Mouse (Mus musculus): ENCODE data around the gene Mcm10. TPM values are rescaled to one million over a fixed set of nuclear protein-coding genes. Genes with fewer than 3 reads are reported as not detected.

Mcm10 gene
- total and polyA plus RNA-seq, 2 experiments from 2014 or later: 3.1 to 3.8 TPM

DNA sequence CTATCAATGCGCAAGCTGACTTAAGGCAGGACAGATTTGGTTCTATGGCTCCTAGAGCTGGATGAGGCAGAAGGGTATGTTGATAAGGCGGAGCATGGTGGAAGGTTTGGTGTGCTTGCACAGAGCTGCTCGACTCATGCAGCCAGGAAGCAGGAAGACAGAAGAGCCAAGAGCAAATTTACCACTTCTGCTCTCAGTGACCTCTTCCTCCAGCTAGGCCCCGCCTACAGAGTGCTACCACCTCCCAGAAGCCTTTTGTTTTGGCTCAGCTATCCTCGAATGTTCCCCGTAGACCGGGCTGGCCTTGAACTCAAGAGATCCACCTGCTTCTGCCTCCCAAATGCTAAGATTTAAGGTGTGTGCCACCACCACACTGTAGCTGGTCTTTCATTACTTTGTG is 2.0 kb upstream of the Mcm10 start:
- H3K27ac ChIP-seq (ENCODE audit: low read depth): no peak overlapping the region
- no peaks in the 10 kb centered on the region for H3K36me3 ChIP-seq (replicated peaks; ENCODE audit: control insufficient read depth, insufficient read depth, low read length)
- no peak overlapping the region for H3K9ac ChIP-seq (replicated peaks; ENCODE audit: low read depth, low read length)
- H3K4me2 ChIP-seq (ENCODE audit: low read depth, low read length): no peak overlapping the region
- H3K4me1 ChIP-seq (ENCODE audit: control insufficient read depth, insufficient read depth): peaks cover 11% of the 10 kb centered on the region; the same call in 1 of the 2 replicates
- H3K4me3 ChIP-seq (ENCODE audit: low read depth, low read length): no peak overlapping the region
- 61% methylated on average over 7 of the region's 7 CpGs for WGBS
- no peaks in the 10 kb centered on the region for H3K9me3 ChIP-seq (replicated peaks; ENCODE audit: control insufficient read depth, low read length)
- TF ChIP-seq EP300 (IDR thresholded peaks at IDR 0.05; ENCODE audit: low read depth) (no peak), CTCF (IDR thresholded peaks at IDR 0.05; ENCODE audit: low read depth) (no peak)
- H3K27me3 ChIP-seq (ENCODE audit: control insufficient read depth, insufficient read depth, low read length): no peaks in the 10 kb centered on the region
- no peak for ATAC-seq (ENCODE audit: insufficient read depth, low read depth)
- DNase-seq (ENCODE audit: low spot score): no peak

DNA sequence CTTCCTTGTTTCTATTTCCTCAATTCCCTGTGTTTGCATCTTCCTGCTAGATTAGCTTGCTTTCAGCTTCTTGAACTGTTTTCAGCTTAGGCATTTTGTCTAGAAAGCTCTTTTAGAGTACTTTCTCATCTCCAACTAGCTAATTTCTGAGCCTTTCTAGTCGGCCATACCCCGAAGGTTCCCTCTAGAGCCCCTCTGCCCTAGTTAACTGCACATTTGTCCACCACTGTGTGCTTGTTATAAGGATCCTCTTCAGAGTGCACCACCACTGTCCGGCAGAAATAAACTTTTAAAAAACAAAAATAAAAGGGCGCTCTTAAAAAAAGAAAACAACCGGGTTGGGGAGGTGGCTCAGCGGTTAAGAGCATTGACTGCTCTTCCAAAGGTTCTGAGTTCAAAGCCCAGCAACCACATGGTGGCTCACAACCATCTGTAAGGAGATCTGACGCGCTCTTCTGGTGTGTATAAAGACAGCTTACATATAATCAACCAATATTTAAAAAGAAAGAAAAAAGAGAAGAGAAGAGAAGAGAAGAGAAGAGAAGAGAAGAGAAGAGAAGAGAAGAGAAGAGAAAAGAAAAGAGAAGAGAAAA is 597 bp downstream of the Mcm10 start:
- no peak for ATAC-seq (ENCODE audit: insufficient read depth, low read depth)
- TF ChIP-seq CTCF (IDR thresholded peaks at IDR 0.05; ENCODE audit: low read depth) (no peak), EP300 (IDR thresholded peaks at IDR 0.05; ENCODE audit: low read depth) (no peak)
- peaks cover 11% of the 10 kb centered on the region; the same call in 1 of the 2 replicates for H3K4me1 ChIP-seq (ENCODE audit: control insufficient read depth, insufficient read depth)
- no peak for DNase-seq (ENCODE audit: low spot score)
- peak overlapping the region; percentile 65 for H3K4me2 ChIP-seq (ENCODE audit: low read depth, low read length)
- 12% methylated on average over 8 of the region's 8 CpGs for WGBS
- no peak overlapping the region for H3K27ac ChIP-seq (ENCODE audit: low read depth)
- no peaks in the 10 kb centered on the region for H3K27me3 ChIP-seq (ENCODE audit: control insufficient read depth, insufficient read depth, low read length)
- H3K9ac ChIP-seq (replicated peaks; ENCODE audit: low read depth, low read length): peak overlapping the region; percentile 50
- no peaks in the 10 kb centered on the region for H3K9me3 ChIP-seq (replicated peaks; ENCODE audit: control insufficient read depth, low read length)
- peaks cover 14% of the 10 kb centered on the region for H3K36me3 ChIP-seq (replicated peaks; ENCODE audit: control insufficient read depth, insufficient read depth, low read length)
- peak overlapping the region; percentile 61 for H3K4me3 ChIP-seq (ENCODE audit: low read depth, low read length)

DNA sequence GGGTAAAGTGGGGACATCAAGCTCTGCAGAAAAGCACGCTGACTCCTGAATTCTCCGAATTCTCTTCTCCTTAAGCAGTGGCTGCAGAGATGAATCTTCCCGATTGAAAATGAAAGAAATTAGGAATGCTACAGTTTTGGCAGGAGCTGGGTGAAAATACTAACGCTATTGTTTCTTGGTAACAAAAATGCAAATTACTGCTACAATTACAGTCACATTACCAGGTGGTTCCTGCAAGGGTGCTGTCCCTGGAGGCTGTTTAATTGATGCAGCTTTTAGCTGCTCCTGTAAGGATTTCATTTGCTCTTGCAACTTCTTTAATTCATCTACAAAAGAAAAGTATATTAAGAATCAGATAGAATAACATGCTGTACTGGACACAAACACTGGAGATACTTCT is 5.5 kb downstream of the Mcm10 start:
- peaks cover 20% of the 10 kb centered on the region for H3K36me3 ChIP-seq (replicated peaks; ENCODE audit: control insufficient read depth, insufficient read depth, low read length)
- no peaks in the 10 kb centered on the region for H3K27me3 ChIP-seq (ENCODE audit: control insufficient read depth, insufficient read depth, low read length)
- 86% methylated on average over 4 of the region's 4 CpGs for WGBS
- no peak overlapping the region for H3K9ac ChIP-seq (replicated peaks; ENCODE audit: low read depth, low read length)
- DNase-seq (ENCODE audit: low spot score) (no peak), ATAC-seq (ENCODE audit: insufficient read depth, low read depth) (no peak)
- no peak overlapping the region for H3K4me2 ChIP-seq (ENCODE audit: low read depth, low read length)
- peaks cover 5% of the 10 kb centered on the region; the same call in 1 of the 2 replicates for H3K4me1 ChIP-seq (ENCODE audit: control insufficient read depth, insufficient read depth)
- H3K27ac ChIP-seq (ENCODE audit: low read depth): no peak overlapping the region
- H3K4me3 ChIP-seq (ENCODE audit: low read depth, low read length): no peak overlapping the region
- TF ChIP-seq EP300 (IDR thresholded peaks at IDR 0.05; ENCODE audit: low read depth) (no peak), CTCF (IDR thresholded peaks at IDR 0.05; ENCODE audit: low read depth) (no peak)
- no peaks in the 10 kb centered on the region for H3K9me3 ChIP-seq (replicated peaks; ENCODE audit: control insufficient read depth, low read length)

DNA sequence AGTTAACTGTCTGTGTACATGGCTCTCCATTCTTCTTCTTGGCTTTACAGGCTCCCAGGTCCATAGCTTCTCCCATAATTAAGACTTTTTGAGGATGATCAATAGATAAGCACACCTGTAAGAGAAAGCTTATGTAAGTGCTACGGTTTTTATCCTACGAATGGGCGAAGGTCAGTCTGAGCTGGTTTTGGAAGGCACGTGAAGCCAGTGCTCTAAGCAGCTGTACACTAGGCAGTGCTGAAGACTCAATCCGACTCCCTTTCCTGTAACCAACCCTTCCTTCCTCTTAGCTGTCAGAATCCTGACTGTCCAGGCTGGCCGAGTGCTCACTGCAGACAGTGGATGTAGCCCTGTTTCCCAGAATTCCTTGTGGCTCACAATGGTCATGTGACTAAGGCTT is 11.3 kb downstream of the Mcm10 start:
- Histone ChIP-seq H3K27ac (ENCODE audit: low read depth) (no peak overlapping the region), H3K9ac (replicated peaks; ENCODE audit: low read depth, low read length) (no peak overlapping the region), H3K4me3 (ENCODE audit: low read depth, low read length) (no peak overlapping the region), H3K4me1 (ENCODE audit: control insufficient read depth, insufficient read depth) (no peaks in the 10 kb centered on the region), H3K4me2 (ENCODE audit: low read depth, low read length) (no peak overlapping the region), H3K9me3 (replicated peaks; ENCODE audit: control insufficient read depth, low read length) (no peaks in the 10 kb centered on the region), H3K36me3 (replicated peaks; ENCODE audit: control insufficient read depth, insufficient read depth, low read length) (peaks cover 25% of the 10 kb centered on the region), H3K27me3 (ENCODE audit: control insufficient read depth, insufficient read depth, low read length) (no peaks in the 10 kb centered on the region)
- ATAC-seq (ENCODE audit: insufficient read depth, low read depth) (no peak), DNase-seq (ENCODE audit: low spot score) (no peak)
- WGBS: 83% methylated on average over 6 of the region's 6 CpGs
- TF ChIP-seq CTCF (IDR thresholded peaks at IDR 0.05; ENCODE audit: low read depth) (no peak), EP300 (IDR thresholded peaks at IDR 0.05; ENCODE audit: low read depth) (no peak)

DNA sequence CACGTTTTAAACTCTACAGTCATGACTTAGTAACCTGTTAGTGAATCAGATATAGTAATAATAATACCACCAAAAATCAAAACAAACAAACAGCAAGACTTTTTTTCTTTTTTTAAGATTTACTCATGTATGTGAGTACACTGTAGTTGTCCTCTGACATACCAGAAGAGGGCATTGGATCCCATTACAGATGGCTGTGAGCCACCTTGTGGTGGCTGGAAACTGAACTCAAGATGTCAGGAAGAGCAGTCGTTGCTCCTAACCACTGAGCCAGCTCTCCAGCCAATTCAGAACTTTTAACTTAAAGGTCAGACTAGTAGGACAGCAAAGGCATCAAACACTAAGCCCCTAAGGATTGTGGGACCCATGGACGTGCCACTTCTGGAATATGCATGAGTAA is 13.7 kb downstream of the Mcm10 start:
- Histone ChIP-seq H3K4me3 (ENCODE audit: low read depth, low read length) (no peak overlapping the region), H3K27ac (ENCODE audit: low read depth) (no peak overlapping the region), H3K9me3 (replicated peaks; ENCODE audit: control insufficient read depth, low read length) (no peaks in the 10 kb centered on the region), H3K4me1 (ENCODE audit: control insufficient read depth, insufficient read depth) (no peaks in the 10 kb centered on the region), H3K27me3 (ENCODE audit: control insufficient read depth, insufficient read depth, low read length) (no peaks in the 10 kb centered on the region), H3K4me2 (ENCODE audit: low read depth, low read length) (no peak overlapping the region), H3K36me3 (replicated peaks; ENCODE audit: control insufficient read depth, insufficient read depth, low read length) (peaks cover 31% of the 10 kb centered on the region), H3K9ac (replicated peaks; ENCODE audit: low read depth, low read length) (no peak overlapping the region)
- WGBS: 72% methylated on average over 3 of the region's 3 CpGs
- DNase-seq (ENCODE audit: low spot score) (no peak), ATAC-seq (ENCODE audit: insufficient read depth, low read depth) (no peak)
- TF ChIP-seq CTCF (IDR thresholded peaks at IDR 0.05; ENCODE audit: low read depth): peak; percentile 32; the same call in 1 of the 2 replicates
- TF ChIP-seq EP300 (IDR thresholded peaks at IDR 0.05; ENCODE audit: low read depth): no peak

DNA sequence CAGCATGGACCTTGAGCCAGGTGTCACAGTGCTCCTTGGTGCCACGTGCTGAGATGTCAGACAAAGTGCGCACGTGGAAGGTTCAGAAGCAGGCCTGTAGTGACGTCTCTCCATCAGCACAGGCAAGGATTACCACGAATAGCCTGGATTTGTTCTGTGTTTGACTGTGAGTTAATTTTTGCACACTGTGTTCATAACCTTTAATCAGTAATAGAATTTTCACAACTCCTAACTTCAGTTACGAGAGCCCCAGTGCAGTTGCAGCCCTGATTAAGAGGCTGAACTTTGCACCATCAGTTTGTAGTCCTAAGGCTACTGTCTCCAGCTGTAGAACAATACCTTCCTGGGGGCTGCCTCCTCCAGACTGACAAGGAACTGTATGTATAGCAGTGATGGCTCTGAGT is 16.2 kb downstream of the Mcm10 start:
- Histone ChIP-seq H3K9ac (replicated peaks; ENCODE audit: low read depth, low read length) (no peak overlapping the region), H3K4me3 (ENCODE audit: low read depth, low read length) (no peak overlapping the region), H3K27ac (ENCODE audit: low read depth) (no peak overlapping the region), H3K27me3 (ENCODE audit: control insufficient read depth, insufficient read depth, low read length) (no peaks in the 10 kb centered on the region), H3K9me3 (replicated peaks; ENCODE audit: control insufficient read depth, low read length) (no peaks in the 10 kb centered on the region), H3K4me1 (ENCODE audit: control insufficient read depth, insufficient read depth) (no peaks in the 10 kb centered on the region), H3K4me2 (ENCODE audit: low read depth, low read length) (no peak overlapping the region), H3K36me3 (replicated peaks; ENCODE audit: control insufficient read depth, insufficient read depth, low read length) (peaks cover 34% of the 10 kb centered on the region)
- WGBS: 88% methylated on average over 6 of the region's 6 CpGs
- TF ChIP-seq CTCF (IDR thresholded peaks at IDR 0.05; ENCODE audit: low read depth) (no peak), EP300 (IDR thresholded peaks at IDR 0.05; ENCODE audit: low read depth) (no peak)
- no peak for ATAC-seq (ENCODE audit: insufficient read depth, low read depth)
- no peak for DNase-seq (ENCODE audit: low spot score)
